Mouse (Mus musculus) heart, postnatal 14 days (tissue): ENCODE measurements around the gene Zfp710. TPM values are rescaled to one million over a fixed set of nuclear protein-coding genes. Genes with fewer than 3 reads are reported as not detected.

Source experiments
- DNase-seq, 2 experiments: peaks; one replicate each; pipeline ENCODE4 v3.0.0; 2021 to 2022
- intact Hi-C: fragments of 180-260 bp; cut with DNase I; formaldehyde crosslinking; loops from one replicate; pipeline ENCODE4 v1.15.1; 2025
- total RNA-seq, 2 experiments: library from RNA; stranded (reverse); gene quantifications; 2 replicates each; pipeline ENCODE4 v1.2.3; 2021

The Zfp710 gene
- total RNA-seq, 2 experiments from 2014 or later = 21.6 to 27.4 TPM

- DNase-seq = no peak
- intact Hi-C loops = no loop called here
Observed at GRCm38 (mm10) chr7:80053147-80053546, 28.5 kb downstream of the Zfp710 start.

- intact Hi-C loops = loop anchor here (2.0 kb wide), 2 partner anchors 23 to 29 kb away; no protein-coding TSS in a partner anchor
- no peak for DNase-seq
Observed at GRCm38 (mm10) chr7:80055781-80056180, 31.2 kb downstream of the Zfp710 start.

GRCm38 (mm10) chr7:80057002-80057691 lies 32.5 kb downstream of the Zfp710 start:
- peak in 1 of 2 experiments; percentile 61 for DNase-seq
- intact Hi-C loops = loop anchor here (2.0 kb wide), 2 partner anchors 22 to 30 kb away; no protein-coding TSS in a partner anchor

GRCm38 (mm10) chr7:80057781-80058180 lies 33.2 kb downstream of the Zfp710 start:
- intact Hi-C loops = loop anchor here (2.0 kb wide), 2 partner anchors 21 to 31 kb away; no protein-coding TSS in a partner anchor
- DNase-seq = no peak

GRCm38 (mm10) chr7:80058405-80059063 lies 33.9 kb downstream of the Zfp710 start:
- no peak for DNase-seq
- intact Hi-C loops = no loop called here

GRCm38 (mm10) chr7:80059064-80059838 lies 34.6 kb downstream of the Zfp710 start:
- DNase-seq = no peak
- intact Hi-C loops = no loop called here

GRCm38 (mm10) chr7:80060012-80060778 lies 35.6 kb downstream of the Zfp710 start:
- peak; percentile 62 to 70 for DNase-seq
- intact Hi-C loops = no loop called here

- no peak for DNase-seq
- intact Hi-C loops = loop anchor here (2.0 kb wide), 1 partner anchor 15 kb away; no protein-coding TSS in a partner anchor
Observed at GRCm38 (mm10) chr7:80062083-80062826, 37.6 kb downstream of the Zfp710 start.

- DNase-seq = no peak
- intact Hi-C loops = loop anchor here (2.0 kb wide), 1 partner anchor 14 kb away; no protein-coding TSS in a partner anchor
Observed at GRCm38 (mm10) chr7:80063244-80063643, 38.6 kb downstream of the Zfp710 start.

GRCm38 (mm10) chr7:80063902-80064736 lies 39.5 kb downstream of the Zfp710 start:
- no peak for DNase-seq
- intact Hi-C loops = loop anchor here (2.0 kb wide), 1 partner anchor 13 kb away; no protein-coding TSS in a partner anchor

GRCm38 (mm10) chr7:80065250-80065649 lies 40.6 kb downstream of the Zfp710 start:
- DNase-seq = no peak
- intact Hi-C loops = no loop called here

GRCm38 (mm10) chr7:80066675-80067455 lies 42.3 kb downstream of the Zfp710 start:
- intact Hi-C loops = no loop called here
- DNase-seq = no peak

GRCm38 (mm10) chr7:80068341-80068740 lies 43.7 kb downstream of the Zfp710 start:
- intact Hi-C loops = no loop called here

GRCm38 (mm10) chr7:80069615-80070327 lies 45.2 kb downstream of the Zfp710 start:
- intact Hi-C loops = no loop called here
- DNase-seq = peak in 1 of 2 experiments; percentile 59

More at GRCm38 (mm10) chr7:80068341-80068740, 43.7 kb downstream of the Zfp710 start:
- DNase-seq = no peak

GRCm38 (mm10) chr7:80071209-80071608 lies 46.6 kb downstream of the Zfp710 start:
- no peak for DNase-seq
- intact Hi-C loops = no loop called here

- intact Hi-C loops = no loop called here
Observed at GRCm38 (mm10) chr7:80072297-80072696, 47.7 kb downstream of the Zfp710 start.

GRCm38 (mm10) chr7:80073506-80073905 lies 48.9 kb downstream of the Zfp710 start:
- no peak for DNase-seq
- intact Hi-C loops = no loop called here

More at GRCm38 (mm10) chr7:80072297-80072696, 47.7 kb downstream of the Zfp710 start:
- DNase-seq = no peak
